Mouse (Mus musculus): Measurements from ENCODE around the gene Xylt1. TPM values are rescaled to one million over a fixed set of nuclear protein-coding genes. Genes with fewer than 3 reads are reported as not detected.

Gene Xylt1
- polyA plus RNA-seq, 1 experiment from 2014 or later, result 0.73 TPM

DNA sequence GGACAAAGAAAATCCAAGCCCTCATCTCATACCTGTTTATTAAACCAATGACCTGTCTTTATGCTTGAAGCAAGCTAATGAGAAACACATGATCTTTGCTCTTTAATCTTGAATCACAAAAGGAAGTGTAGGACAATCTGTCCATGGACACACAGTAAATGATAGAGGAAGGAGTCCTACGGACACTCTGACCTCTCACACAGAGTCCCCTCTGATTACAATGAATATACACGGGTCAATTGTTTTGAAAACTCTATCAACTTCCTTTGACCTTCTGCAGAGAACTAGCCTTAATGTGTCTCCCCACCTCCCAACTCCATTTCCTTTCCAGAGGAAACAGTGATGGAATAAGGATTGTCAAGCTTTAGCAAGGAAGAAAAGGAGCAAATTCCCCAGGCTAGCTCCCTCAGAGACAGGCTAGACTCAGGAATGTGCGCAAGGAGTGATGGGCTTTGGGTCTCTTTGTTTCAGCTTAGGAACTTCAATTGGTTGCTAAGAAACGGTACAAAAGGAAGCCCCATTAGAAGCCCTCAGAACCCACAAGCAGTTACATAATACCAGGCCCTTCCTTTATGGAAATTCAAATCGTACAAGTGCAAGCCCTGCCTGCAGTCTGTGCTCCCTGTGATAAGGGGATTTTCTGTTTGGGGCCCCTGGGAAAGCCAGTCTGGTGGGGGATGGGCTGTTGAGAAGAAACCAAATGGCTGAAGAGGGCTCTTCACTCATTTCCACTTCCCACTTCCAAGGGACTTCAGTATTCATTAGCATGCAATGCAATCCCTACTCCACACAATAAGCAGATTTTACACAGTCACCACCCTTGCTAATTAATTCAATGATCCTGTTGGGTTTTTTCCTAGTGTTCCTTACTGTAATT, 305.6 kb downstream of the Xylt1 start:
- no peak overlapping the region for H3K27ac ChIP-seq (ENCODE audit: low read depth, low read length)
- WGBS, result 15% methylated on average over 5 of the region's 5 CpGs
- no peaks in the 10 kb centered on the region for H3K27me3 ChIP-seq (replicated peaks; ENCODE audit: control insufficient read depth, insufficient read depth, low read length)
- DNase-seq (ENCODE audit: low spot score) (no peak), ATAC-seq (replicated peaks; ENCODE audit: low FRiP score) (peak; percentile 62)
- no peaks in the 10 kb centered on the region for H3K36me3 ChIP-seq (ENCODE audit: control insufficient read depth, insufficient read depth, low read length)
- H3K4me2 ChIP-seq, result no peak overlapping the region
- H3K9ac ChIP-seq (ENCODE audit: low read depth, low read length), result no peak overlapping the region
- H3K9me3 ChIP-seq (ENCODE audit: control insufficient read depth, low read length), result no peaks in the 10 kb centered on the region
- H3K4me1 ChIP-seq (replicated peaks; ENCODE audit: control insufficient read depth, insufficient read depth, low read length), result peaks cover 9% of the 10 kb centered on the region
- no peak overlapping the region for H3K4me3 ChIP-seq (ENCODE audit: low read depth, low read length)

DNA sequence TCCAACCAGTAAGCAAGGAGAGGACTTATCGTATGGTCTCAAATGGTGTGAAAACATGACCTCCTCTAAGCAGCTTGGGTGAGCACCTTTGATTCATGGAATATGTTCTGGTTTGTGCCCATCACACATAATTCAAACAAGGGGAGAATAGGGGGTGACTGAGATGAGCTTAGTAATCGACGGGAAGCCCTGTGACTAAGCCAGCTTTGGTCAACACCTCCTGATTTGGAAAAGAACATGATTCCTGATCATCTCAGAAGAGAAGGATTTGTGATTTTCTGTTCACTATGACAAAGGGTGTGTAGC, 306.2 kb downstream of the Xylt1 start:
- no peak overlapping the region for H3K9ac ChIP-seq (ENCODE audit: low read depth, low read length)
- ATAC-seq (replicated peaks; ENCODE audit: low FRiP score), result no peak
- no peak overlapping the region for H3K4me3 ChIP-seq (ENCODE audit: low read depth, low read length)
- no peaks in the 10 kb centered on the region for H3K36me3 ChIP-seq (ENCODE audit: control insufficient read depth, insufficient read depth, low read length)
- DNase-seq (ENCODE audit: low spot score), result no peak
- no peaks in the 10 kb centered on the region for H3K27me3 ChIP-seq (replicated peaks; ENCODE audit: control insufficient read depth, insufficient read depth, low read length)
- H3K27ac ChIP-seq (ENCODE audit: low read depth, low read length), result no peak overlapping the region
- H3K4me1 ChIP-seq (replicated peaks; ENCODE audit: control insufficient read depth, insufficient read depth, low read length), result peaks cover 9% of the 10 kb centered on the region
- WGBS, result 85% methylated on average over 3 of the region's 3 CpGs
- no peaks in the 10 kb centered on the region for H3K9me3 ChIP-seq (ENCODE audit: control insufficient read depth, low read length)
- no peak overlapping the region for H3K4me2 ChIP-seq

DNA sequence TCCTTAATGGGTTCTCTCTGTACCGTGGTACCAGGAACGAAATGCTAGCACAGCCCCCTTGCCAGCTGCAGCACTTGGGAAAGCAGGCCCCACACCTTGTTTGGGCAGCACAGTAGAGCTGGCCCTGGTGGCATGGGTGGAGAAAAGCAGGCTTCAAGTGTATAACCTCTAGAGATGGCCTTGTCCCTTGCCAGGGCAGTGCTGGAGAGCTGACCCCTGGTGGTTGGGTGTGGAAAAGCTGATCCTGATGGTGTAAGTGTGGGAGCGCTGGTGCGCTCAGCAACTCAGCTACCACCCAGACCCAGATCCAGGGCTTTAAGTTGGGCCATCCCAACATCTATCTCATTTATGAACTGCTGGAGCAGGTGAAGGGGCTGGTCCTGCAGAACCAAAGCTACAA, 314.8 kb downstream of the Xylt1 start:
- DNase-seq (ENCODE audit: low spot score) (no peak), ATAC-seq (replicated peaks; ENCODE audit: low FRiP score) (peak; percentile 53; the same call in 1 of the 2 replicates)
- no peak overlapping the region for H3K4me3 ChIP-seq (ENCODE audit: low read depth, low read length)
- no peaks in the 10 kb centered on the region for H3K27me3 ChIP-seq (replicated peaks; ENCODE audit: control insufficient read depth, insufficient read depth, low read length)
- WGBS, result 82% methylated on average over 4 of the region's 4 CpGs
- H3K9me3 ChIP-seq (ENCODE audit: control insufficient read depth, low read length), result no peaks in the 10 kb centered on the region
- H3K4me1 ChIP-seq (replicated peaks; ENCODE audit: control insufficient read depth, insufficient read depth, low read length), result no peaks in the 10 kb centered on the region
- no peak overlapping the region for H3K9ac ChIP-seq (ENCODE audit: low read depth, low read length)
- H3K4me2 ChIP-seq, result no peak overlapping the region
- H3K27ac ChIP-seq (ENCODE audit: low read depth, low read length), result no peak overlapping the region
- no peaks in the 10 kb centered on the region for H3K36me3 ChIP-seq (ENCODE audit: control insufficient read depth, insufficient read depth, low read length)

DNA sequence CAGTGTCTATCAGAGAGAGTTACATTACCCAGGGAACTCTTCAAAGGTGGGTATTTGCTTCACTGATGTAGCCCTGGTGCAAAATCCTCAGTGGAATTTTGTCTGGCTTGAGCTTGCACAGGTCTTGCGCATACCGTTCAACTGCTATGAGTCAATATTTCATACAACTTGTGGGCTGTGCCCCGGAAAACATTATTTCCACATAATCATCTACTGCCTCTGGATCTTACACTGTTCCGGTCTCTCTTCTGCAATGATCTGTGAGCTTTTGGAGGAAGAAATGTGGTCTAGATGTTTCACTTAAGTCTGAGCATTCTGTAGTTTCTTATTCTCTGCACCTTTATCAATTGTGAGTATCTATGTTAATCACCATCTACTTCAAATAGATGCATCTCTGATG, 316.9 kb downstream of the Xylt1 start:
- no peaks in the 10 kb centered on the region for H3K36me3 ChIP-seq (ENCODE audit: control insufficient read depth, insufficient read depth, low read length)
- no peaks in the 10 kb centered on the region for H3K4me1 ChIP-seq (replicated peaks; ENCODE audit: control insufficient read depth, insufficient read depth, low read length)
- H3K9me3 ChIP-seq (ENCODE audit: control insufficient read depth, low read length), result no peaks in the 10 kb centered on the region
- no peak for DNase-seq (ENCODE audit: low spot score)
- H3K9ac ChIP-seq (ENCODE audit: low read depth, low read length), result no peak overlapping the region
- ATAC-seq (replicated peaks; ENCODE audit: low FRiP score), result no peak
- no peak overlapping the region for H3K27ac ChIP-seq (ENCODE audit: low read depth, low read length)
- no peak overlapping the region for H3K4me3 ChIP-seq (ENCODE audit: low read depth, low read length)
- 91% methylated on average over 4 of the region's 4 CpGs for WGBS
- no peaks in the 10 kb centered on the region for H3K27me3 ChIP-seq (replicated peaks; ENCODE audit: control insufficient read depth, insufficient read depth, low read length)
- no peak overlapping the region for H3K4me2 ChIP-seq

DNA sequence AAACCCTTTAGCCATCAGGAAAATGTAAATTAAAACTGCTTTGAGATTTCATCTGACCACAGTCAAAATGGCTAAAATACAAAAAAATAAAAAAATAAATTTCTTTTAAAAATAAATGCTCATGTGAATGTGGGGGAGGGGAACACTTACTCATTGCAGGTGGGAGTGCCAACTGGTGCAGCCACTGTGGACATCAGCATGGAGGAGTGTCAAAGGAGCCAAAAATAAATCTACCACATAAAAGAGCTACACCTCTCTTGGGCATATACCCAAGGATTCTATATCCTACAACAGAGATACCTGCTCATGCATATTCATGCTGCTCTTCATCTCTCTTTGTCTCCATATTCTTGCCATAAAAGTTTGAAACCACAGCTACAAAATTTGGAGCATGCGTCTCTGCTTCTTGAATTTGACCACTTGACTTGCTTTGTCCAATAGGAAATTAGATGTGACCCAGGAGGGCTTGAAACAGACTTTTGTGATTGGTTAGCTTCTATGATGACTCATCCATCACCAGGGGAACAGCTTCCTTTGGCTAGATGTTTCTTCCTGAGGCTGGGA, 317.9 kb downstream of the Xylt1 start:
- no peak overlapping the region for H3K27ac ChIP-seq (ENCODE audit: low read depth, low read length)
- no peak overlapping the region for H3K9ac ChIP-seq (ENCODE audit: low read depth, low read length)
- H3K9me3 ChIP-seq (ENCODE audit: control insufficient read depth, low read length), result no peaks in the 10 kb centered on the region
- H3K4me3 ChIP-seq (ENCODE audit: low read depth, low read length), result no peak overlapping the region
- ATAC-seq (replicated peaks; ENCODE audit: low FRiP score) (no peak), DNase-seq (ENCODE audit: low spot score) (no peak)
- WGBS, result 89% methylated on average over 1 of the region's 1 CpGs
- no peaks in the 10 kb centered on the region for H3K36me3 ChIP-seq (ENCODE audit: control insufficient read depth, insufficient read depth, low read length)
- no peaks in the 10 kb centered on the region for H3K27me3 ChIP-seq (replicated peaks; ENCODE audit: control insufficient read depth, insufficient read depth, low read length)
- H3K4me2 ChIP-seq, result no peak overlapping the region
- no peaks in the 10 kb centered on the region for H3K4me1 ChIP-seq (replicated peaks; ENCODE audit: control insufficient read depth, insufficient read depth, low read length)

DNA sequence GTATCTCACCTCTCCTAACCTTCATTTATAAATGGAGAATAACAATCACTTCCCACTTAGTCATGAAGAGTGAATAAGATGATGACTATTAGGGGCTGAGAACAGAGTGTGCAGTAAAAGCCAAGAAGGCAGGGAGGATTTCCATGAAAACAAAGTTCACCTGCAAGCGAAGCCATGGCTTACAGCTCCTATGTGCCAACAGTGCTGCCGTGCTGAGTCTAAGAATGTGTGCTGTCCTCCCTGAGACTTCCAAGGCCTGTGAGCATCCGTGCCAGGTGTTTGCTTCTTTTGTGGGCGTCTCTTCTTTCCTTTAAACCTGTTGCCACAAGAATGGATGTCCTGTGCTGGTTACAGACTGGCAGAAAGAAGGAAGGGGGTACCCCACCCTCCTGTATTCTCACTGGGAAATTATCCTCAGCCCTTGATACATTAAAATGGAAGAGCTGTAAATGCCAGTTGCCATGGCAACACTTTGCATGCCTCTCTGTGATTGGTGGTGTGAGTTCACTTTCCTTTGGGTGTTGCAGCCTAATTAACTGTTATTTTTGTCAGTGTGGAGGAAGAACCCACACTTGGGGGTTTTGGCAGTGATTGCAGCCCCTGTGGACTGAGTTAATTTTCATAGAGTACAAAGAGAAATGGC, 318.7 kb downstream of the Xylt1 start:
- 75% methylated on average over 4 of the region's 4 CpGs for WGBS
- no peak overlapping the region for H3K27ac ChIP-seq (ENCODE audit: low read depth, low read length)
- no peak for ATAC-seq (replicated peaks; ENCODE audit: low FRiP score)
- no peak for DNase-seq (ENCODE audit: low spot score)
- no peaks in the 10 kb centered on the region for H3K36me3 ChIP-seq (ENCODE audit: control insufficient read depth, insufficient read depth, low read length)
- H3K4me1 ChIP-seq (replicated peaks; ENCODE audit: control insufficient read depth, insufficient read depth, low read length), result no peaks in the 10 kb centered on the region
- no peak overlapping the region for H3K4me3 ChIP-seq (ENCODE audit: low read depth, low read length)
- H3K9me3 ChIP-seq (ENCODE audit: control insufficient read depth, low read length), result no peaks in the 10 kb centered on the region
- no peak overlapping the region for H3K4me2 ChIP-seq
- no peaks in the 10 kb centered on the region for H3K27me3 ChIP-seq (replicated peaks; ENCODE audit: control insufficient read depth, insufficient read depth, low read length)
- no peak overlapping the region for H3K9ac ChIP-seq (ENCODE audit: low read depth, low read length)

DNA sequence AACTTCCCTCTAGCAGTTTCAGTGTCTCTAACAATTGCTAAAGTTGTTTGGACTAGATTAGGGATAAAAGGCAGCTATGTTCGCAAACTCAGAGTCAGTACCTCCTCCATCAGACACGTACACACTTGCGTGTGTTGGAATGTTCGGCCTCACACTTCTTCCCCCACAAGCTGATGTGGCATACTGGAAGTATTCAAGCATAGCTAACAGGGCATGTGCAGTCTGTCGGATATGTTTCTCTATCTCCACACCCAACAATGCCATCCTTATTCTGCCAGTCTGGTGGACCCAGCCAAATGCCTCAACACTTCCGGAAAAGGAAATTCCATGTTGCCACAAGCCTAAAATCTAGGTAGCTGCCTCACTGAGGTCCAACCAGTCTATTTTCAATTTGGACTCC, 319.3 kb downstream of the Xylt1 start:
- Histone ChIP-seq H3K4me2 (no peak overlapping the region), H3K9ac (ENCODE audit: low read depth, low read length) (no peak overlapping the region), H3K9me3 (ENCODE audit: control insufficient read depth, low read length) (no peaks in the 10 kb centered on the region), H3K27me3 (replicated peaks; ENCODE audit: control insufficient read depth, insufficient read depth, low read length) (no peaks in the 10 kb centered on the region), H3K4me1 (replicated peaks; ENCODE audit: control insufficient read depth, insufficient read depth, low read length) (no peaks in the 10 kb centered on the region), H3K4me3 (ENCODE audit: low read depth, low read length) (no peak overlapping the region), H3K36me3 (ENCODE audit: control insufficient read depth, insufficient read depth, low read length) (no peaks in the 10 kb centered on the region), H3K27ac (ENCODE audit: low read depth, low read length) (no peak overlapping the region)
- ATAC-seq (replicated peaks; ENCODE audit: low FRiP score), result no peak
- 81% methylated on average over 6 of the region's 6 CpGs for WGBS
- no peak for DNase-seq (ENCODE audit: low spot score)

DNA sequence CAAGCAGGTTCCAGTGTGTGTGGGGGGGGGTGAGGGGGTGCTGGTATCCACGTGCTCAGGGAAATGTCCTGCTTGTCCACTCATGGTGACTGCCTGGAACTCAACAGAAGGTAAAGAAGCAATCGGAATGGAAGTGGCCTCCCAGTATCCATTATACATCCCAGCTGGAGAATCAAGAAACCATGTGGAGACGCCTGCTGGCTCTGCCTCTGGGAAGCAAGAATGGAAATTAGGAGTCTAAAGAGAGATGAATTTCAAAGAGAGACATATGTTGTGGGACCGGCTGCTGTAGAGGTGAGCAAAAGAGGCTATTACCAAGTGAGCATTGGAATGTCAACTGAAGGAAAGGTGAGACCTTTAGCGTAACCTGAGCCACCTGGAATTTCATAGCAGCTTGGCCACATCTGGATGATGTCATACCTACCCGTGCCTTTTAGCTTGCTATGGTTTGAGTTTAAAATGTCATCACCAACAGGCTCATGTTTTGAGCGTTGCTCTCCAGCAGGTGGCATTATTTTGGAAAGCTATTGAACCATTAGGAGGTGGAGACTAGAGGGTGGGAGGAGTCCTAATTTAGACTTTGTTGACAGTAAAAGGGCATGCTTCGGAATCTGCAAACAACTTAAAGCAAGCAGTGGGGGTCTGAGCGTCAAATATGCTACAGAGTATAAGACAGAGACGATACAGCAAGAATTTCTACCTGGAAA, 329.3 kb downstream of the Xylt1 start:
- Histone ChIP-seq H3K27me3 (replicated peaks; ENCODE audit: control insufficient read depth, insufficient read depth, low read length) (no peaks in the 10 kb centered on the region), H3K9ac (ENCODE audit: low read depth, low read length) (no peak overlapping the region), H3K36me3 (ENCODE audit: control insufficient read depth, insufficient read depth, low read length) (no peaks in the 10 kb centered on the region), H3K27ac (ENCODE audit: low read depth, low read length) (no peak overlapping the region), H3K4me1 (replicated peaks; ENCODE audit: control insufficient read depth, insufficient read depth, low read length) (no peaks in the 10 kb centered on the region), H3K9me3 (ENCODE audit: control insufficient read depth, low read length) (no peaks in the 10 kb centered on the region), H3K4me2 (no peak overlapping the region), H3K4me3 (ENCODE audit: low read depth, low read length) (no peak overlapping the region)
- 58% methylated on average over 10 of the region's 10 CpGs for WGBS
- no peak for ATAC-seq (replicated peaks; ENCODE audit: low FRiP score)
- no peak for DNase-seq (ENCODE audit: low spot score)

Measured in liver, embryonic 11.5 days (tissue).